Mouse (Mus musculus) liver, embryonic 16.5 days (tissue): ENCODE results near the gene Spag4. TPM values are rescaled to one million over a fixed set of nuclear protein-coding genes. Genes with fewer than 3 reads are reported as not detected.
"Not testable (repeated sequence)": the region's sequence is repeated elsewhere in the genome, so short reads cannot be mapped to it uniquely, and the experiment has no call there.

Source experiments
- ATAC-seq: fragments of 200-750 bp; cut with Nextera tagmentation; 2 replicates; pipeline ENCODE4 v1.8.0; 2017; ENCODE audit warnings: low read depth, mild to moderate bottlenecking, moderate number of reproducible peaks, moderate library complexity
- H3K27ac ChIP-seq: fragments of 300-500 bp; sonication (generic); 2 replicates; pipeline ENCODE4 v1.5.1; 2014; ENCODE audit warnings: mild to moderate bottlenecking, low read length
- H3K27me3 ChIP-seq: fragments of 300-500 bp; sonication (generic); 2 replicates; pipeline ENCODE4 v1.6.1; 2014; ENCODE audit warnings: low read depth, low read length, mixed read lengths; ENCODE audit not compliant: control insufficient read depth, insufficient read depth
- H3K36me3 ChIP-seq: fragments of 300-500 bp; sonication (generic); 2 replicates; pipeline ENCODE4 v1.6.1; 2014; ENCODE audit warnings: mild to moderate bottlenecking; ENCODE audit not compliant: control insufficient read depth, insufficient read depth
- H3K4me1 ChIP-seq: fragments of 300-500 bp; sonication (generic); 2 replicates; pipeline ENCODE4 v1.6.1; 2014; ENCODE audit warnings: low read depth, low read length, mixed read lengths; ENCODE audit not compliant: control insufficient read depth
- H3K4me2 ChIP-seq: fragments of 300-500 bp; sonication (generic); 2 replicates; pipeline ENCODE4 v1.6.1; 2014; ENCODE audit warnings: low read depth, low read length, mixed read lengths
- H3K4me3 ChIP-seq: fragments of 300-500 bp; sonication (generic); 2 replicates; pipeline ENCODE4 v1.5.1; 2014; ENCODE audit warnings: low read depth, mild to moderate bottlenecking, low read length
- H3K9ac ChIP-seq: fragments of 300-500 bp; sonication (generic); 2 replicates; pipeline ENCODE4 v1.6.1; 2014; ENCODE audit warnings: low read depth, low read length
- H3K9me3 ChIP-seq: fragments of 300-500 bp; sonication (generic); replicated peaks from 2 replicates; pipeline ENCODE4 v1.6.1; 2016; ENCODE audit warnings: low read length; ENCODE audit not compliant: control insufficient read depth
- WGBS: fragments of 180-500 bp; shearing (Covaris S2); extraction: QIAGEN DNeasy Blood & Tissue Kit; methylation state at CpG from one replicate; pipeline ENCODE4 v1.1.7; 2014; ENCODE audit not compliant: insufficient replicate concordance; 5-methylcytosine and 5-hydroxymethylcytosine counted together
- polyA plus RNA-seq: library from polyadenylated mRNA; unstranded; fragments of >200 nt; fragmentation: Nextera tagmentation; extraction: Ambion mirVana; gene quantifications from 2 replicates; pipeline ENCODE4 v1.2.1, GENCODE M21; 2015

Gene Spag4
- polyA plus RNA-seq, 1 experiment from 2014 or later = 0.72 TPM

DNA sequence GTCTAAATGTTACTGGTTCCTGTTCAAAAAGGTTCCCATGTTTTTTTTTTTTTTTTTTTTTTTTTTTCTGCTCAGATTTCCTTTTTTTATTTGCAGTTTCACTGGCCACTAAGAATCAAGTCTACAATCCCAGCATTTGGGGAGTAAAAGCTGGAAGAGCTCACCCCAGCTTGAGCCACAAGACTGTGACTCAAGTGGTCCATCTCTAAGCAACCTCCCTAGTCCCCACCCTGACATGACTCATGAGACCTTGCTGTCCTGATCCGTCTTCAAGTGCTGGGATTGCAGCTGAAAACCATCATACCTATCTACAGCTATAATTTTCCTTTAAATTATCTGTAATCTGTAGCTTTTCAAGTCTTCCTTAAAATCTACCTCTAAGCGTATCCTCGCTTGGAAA lies 19.6 kb downstream of the Spag4 start:
- H3K27ac ChIP-seq = no peak overlapping the region
- WGBS = 77% methylated on average over 3 of the region's 3 CpGs
- no peak for ATAC-seq

DNA sequence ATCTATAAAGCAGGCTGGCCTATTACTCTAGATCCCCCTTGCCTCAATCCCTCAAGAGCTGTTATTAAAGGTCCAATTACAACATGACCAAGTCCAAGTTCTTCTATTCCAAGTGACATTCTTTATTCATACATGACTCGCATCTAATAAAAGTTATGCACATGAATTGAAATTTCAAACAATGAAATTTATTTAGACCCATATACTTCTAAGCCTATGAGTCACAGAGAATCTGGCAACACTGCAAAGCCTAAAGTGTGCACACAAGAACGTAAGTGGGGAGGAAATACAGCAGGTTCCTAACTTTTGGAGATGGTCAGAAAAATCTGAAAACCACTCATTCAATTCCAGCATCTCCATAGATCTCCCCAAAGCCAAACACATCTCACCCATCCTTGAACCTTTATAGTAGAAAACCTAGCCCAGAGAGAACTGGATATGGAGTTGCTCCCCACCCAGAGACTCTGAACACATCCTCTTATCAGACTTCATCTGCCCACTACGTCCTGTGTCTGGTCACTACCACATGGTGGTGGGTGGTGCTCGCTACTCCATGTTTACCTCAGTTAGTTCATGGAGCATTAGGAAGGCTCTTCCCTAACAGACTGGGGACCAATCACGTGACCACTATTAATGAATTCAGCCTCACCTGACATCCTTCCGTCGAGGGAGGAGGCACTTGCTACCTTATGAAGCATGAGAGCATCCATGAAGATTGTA lies 22.6 kb downstream of the Spag4 start:
- Histone ChIP-seq H3K36me3 (peaks cover 5% of the 10 kb centered on the region; the same call in 1 of the 2 replicates), H3K27me3 (no peaks in the 10 kb centered on the region), H3K4me1 (peaks cover 6% of the 10 kb centered on the region; the same call in 1 of the 2 replicates), H3K9me3 (no peaks in the 10 kb centered on the region), H3K4me3 (no peak overlapping the region), H3K27ac (no peak overlapping the region), H3K4me2 (no peak overlapping the region), H3K9ac (no peak overlapping the region)
- WGBS = 68% methylated on average over 7 of the region's 7 CpGs
- ATAC-seq = no peak

More for the DNA sequence above, 19.6 kb downstream of the Spag4 start:
- Histone ChIP-seq H3K4me1 (peaks cover 6% of the 10 kb centered on the region; the same call in 1 of the 2 replicates), H3K4me2 (no peak overlapping the region), H3K27me3 (no peaks in the 10 kb centered on the region), H3K36me3 (peaks cover under 1% of the 10 kb centered on the region; the same call in 1 of the 2 replicates), H3K9ac (no peak overlapping the region), H3K9me3 (no peaks in the 10 kb centered on the region), H3K4me3 (no peak overlapping the region)

DNA sequence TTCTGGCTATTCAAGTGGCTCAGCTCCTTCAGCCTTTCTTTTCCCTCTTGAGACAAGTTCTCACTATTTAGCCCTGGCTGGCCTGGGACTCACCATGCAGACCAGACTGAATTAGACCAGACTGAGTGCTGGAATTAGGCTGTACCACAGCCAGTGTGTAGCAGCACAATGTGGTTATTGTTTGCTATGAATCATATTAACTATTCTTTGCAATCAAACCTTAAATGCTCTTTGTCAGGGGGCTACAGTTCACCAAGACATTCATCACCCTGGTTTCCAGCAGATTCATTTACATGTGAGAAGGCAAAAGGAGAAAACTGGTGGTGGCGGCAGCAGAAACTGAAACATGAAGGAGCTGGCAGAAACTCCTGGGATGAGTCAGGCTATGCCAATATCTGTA lies 24.8 kb downstream of the Spag4 start:
- H3K4me3 ChIP-seq = no peak overlapping the region
- H3K4me1 ChIP-seq = no peaks in the 10 kb centered on the region
- no peaks in the 10 kb centered on the region for H3K27me3 ChIP-seq
- H3K36me3 ChIP-seq = peaks cover 8% of the 10 kb centered on the region
- H3K27ac ChIP-seq = no peak overlapping the region
- H3K4me2 ChIP-seq = no peak overlapping the region
- H3K9ac ChIP-seq = no peak overlapping the region
- WGBS = 88% methylated on average over 1 of the region's 1 CpGs
- no peaks in the 10 kb centered on the region for H3K9me3 ChIP-seq
- no peak for ATAC-seq

DNA sequence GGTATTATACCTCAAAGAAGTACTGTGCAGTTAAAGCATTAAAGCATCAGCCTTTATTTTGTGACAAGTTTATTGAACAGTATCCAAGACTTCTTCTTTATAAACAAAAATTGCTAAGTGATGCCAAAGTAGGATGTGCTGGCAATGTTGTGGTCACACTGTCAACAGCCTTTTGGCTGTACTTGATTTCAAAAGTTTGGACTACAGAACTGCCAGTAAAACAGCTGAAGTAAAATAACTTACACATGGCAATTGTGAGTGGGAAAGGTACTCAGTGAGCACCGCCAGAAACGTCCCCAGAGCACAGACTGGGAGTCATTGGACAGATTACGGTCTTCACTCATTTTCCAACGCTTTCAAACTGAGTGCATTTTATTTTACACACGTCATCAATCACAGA lies 27.0 kb downstream of the Spag4 start:
- H3K36me3 ChIP-seq = peaks cover 27% of the 10 kb centered on the region
- 79% methylated on average over 5 of the region's 5 CpGs for WGBS
- no peaks in the 10 kb centered on the region for H3K9me3 ChIP-seq
- no peak overlapping the region for H3K9ac ChIP-seq
- no peak overlapping the region for H3K27ac ChIP-seq
- H3K27me3 ChIP-seq = no peaks in the 10 kb centered on the region
- H3K4me1 ChIP-seq = no peaks in the 10 kb centered on the region
- no peak overlapping the region for H3K4me2 ChIP-seq
- ATAC-seq = no peak
- no peak overlapping the region for H3K4me3 ChIP-seq

DNA sequence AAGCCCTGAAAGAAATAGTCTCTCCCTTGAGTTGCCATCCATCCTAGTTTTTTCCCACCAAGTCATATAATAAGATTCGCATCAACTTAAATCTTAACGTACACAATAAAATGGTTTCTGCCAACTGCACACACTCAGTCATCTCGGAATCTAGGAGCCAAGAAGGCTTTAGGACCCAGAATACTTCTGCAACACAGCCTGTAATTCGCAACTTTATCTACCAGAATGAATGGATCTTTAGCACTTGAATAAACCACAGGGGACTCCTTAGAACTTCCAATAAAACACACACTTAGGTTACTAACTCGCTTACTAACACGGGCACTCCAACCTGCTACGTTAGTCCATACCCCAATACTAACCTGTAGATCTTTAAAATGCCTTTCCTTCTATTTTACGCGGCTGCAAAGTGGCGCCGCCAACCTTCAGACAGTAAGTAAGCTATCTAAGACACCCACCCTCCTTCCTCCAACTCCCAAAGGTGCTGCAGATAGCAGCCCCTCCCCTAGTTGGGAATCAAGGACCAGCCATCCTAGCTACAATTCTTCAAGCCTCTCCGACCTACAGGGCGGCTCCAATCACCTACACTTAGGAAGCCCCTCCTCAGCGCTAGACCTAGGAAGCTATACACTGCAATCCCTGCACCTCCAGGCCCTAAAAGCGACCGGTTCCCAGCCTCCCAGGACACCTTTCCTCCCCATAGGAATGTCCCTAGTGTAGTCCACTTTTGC lies 45.8 kb downstream of the Spag4 start:
- WGBS = 1% methylated on average over 16 of the region's 16 CpGs

DNA sequence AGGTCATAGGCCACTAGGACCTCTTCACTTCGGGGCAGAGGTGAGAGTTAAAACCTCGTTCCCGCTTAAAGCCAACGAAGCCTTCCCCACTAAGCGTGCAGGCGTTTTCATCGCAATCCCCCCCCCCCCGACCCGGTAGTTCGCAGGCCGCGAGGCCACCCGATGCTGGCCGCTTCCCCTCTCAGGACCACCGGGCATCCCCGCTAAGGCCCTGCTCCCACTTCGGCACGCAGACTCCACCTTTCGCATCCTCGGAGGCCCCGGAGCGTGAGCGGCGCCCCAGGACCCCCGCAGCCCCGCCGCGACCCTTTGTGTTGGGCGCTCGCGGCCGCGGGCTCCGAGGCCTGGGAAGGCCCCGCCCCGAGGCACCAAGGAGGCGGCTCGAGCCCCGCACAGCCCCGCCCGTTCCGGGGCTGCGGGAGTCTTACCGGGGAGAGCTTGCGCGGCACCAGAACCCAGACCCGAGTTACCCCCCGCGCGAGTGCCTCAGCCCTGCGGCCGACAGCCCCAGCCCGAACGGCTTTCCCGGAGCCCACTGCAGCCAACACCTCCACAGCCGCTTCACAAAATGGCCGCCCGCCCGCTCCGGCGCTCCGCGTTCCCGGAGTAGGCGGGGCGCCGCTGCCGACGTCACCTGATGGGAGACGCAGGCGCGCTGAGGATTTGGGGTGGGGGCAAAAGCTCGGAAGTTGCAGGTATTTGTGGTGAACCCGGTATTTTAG lies 46.5 kb downstream of the Spag4 start, which contains the start of the genes Cpne1 and Rbm12:
Gene Cpne1, minus strand, starts transcription at position 608 of the 722 bp plus-strand sequence.
Gene Rbm12, minus strand, starts transcription at position 621 of the 722 bp plus-strand sequence.
- H3K36me3 ChIP-seq = peaks cover 2% of the 10 kb centered on the region; the same call in 1 of the 2 replicates
- peak within 1 kb of the TSS; percentile 72 for H3K27ac ChIP-seq
- peak within 1 kb of the TSS; percentile 88 for H3K4me3 ChIP-seq
- WGBS = under 1% methylated on average over 73 of the region's 74 CpGs
- peaks cover 11% of the 10 kb centered on the region for H3K4me1 ChIP-seq
- peak within 1 kb of the TSS; percentile 84 for H3K4me2 ChIP-seq
- peak within 1 kb of the TSS; percentile 80 for H3K9ac ChIP-seq
- peak; percentile 92 for ATAC-seq
- H3K27me3 ChIP-seq = no peaks in the 10 kb centered on the region
- no peaks in the 10 kb centered on the region for H3K9me3 ChIP-seq

More for the DNA sequence above, 45.8 kb downstream of the Spag4 start:
- Histone ChIP-seq H3K4me2 (peak overlapping the region; percentile 84), H3K36me3 (peaks cover 2% of the 10 kb centered on the region; the same call in 1 of the 2 replicates), H3K9ac (peak overlapping the region; percentile 80), H3K27me3 (no peaks in the 10 kb centered on the region), H3K27ac (peak overlapping the region; percentile 72), H3K4me3 (peak overlapping the region; percentile 88), H3K9me3 (no peaks in the 10 kb centered on the region), H3K4me1 (peaks cover 11% of the 10 kb centered on the region)
- ATAC-seq = peak; percentile 57

DNA sequence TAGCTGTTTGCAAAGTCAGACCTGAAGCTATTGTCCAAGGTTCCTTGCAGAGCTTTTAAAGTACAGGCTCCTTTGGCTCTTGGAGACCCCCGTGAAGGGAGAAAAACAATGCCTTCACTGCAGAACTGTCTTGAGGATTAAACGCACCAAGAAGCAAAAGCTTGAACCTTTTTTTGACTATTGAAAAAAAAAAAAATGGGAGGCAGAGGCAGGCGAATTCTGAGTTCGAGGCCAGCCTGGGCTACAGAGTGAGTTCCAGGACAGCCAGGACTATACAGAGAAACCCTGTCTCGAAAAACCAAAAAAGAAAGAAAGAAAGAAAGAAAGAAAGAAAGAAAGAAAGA lies 47.1 kb downstream of the Spag4 start:
- peak overlapping the region; percentile 80 for H3K9ac ChIP-seq
- not testable (repeated sequence) for H3K9me3 ChIP-seq, H3K27me3 ChIP-seq, H3K36me3 ChIP-seq, ATAC-seq
- H3K27ac ChIP-seq = peak overlapping the region; percentile 72
- H3K4me3 ChIP-seq = peak overlapping the region; percentile 88
- H3K4me2 ChIP-seq = peak overlapping the region; percentile 81
- H3K4me1 ChIP-seq = peaks cover 11% of the 10 kb centered on the region
- 14% methylated on average over 5 of the region's 5 CpGs for WGBS

DNA sequence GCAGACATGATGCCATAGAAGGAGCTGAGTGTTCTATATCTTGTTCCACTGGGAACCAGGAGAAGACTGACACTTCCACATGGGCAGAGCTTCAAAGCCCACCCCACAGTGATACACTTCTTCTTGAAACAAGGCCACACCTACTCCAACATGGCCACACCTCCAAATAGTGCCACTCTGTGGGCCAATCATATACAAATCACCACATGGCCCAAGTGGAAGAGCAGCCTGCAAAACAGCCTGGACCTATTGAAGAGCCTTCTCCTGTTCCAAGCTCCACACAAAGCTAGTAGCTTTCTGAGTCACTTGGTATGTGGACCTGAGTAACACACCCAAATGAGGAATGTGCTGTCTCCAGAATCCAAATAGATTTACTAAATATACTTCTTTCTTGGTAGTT lies 54.6 kb downstream of the Spag4 start:
- Histone ChIP-seq H3K27me3 (no peaks in the 10 kb centered on the region), H3K9ac (no peak overlapping the region), H3K4me2 (no peak overlapping the region), H3K9me3 (no peaks in the 10 kb centered on the region), H3K27ac (no peak overlapping the region), H3K36me3 (peaks cover 4% of the 10 kb centered on the region; the same call in 1 of the 2 replicates), H3K4me1 (no peaks in the 10 kb centered on the region), H3K4me3 (no peak overlapping the region)
- no peak for ATAC-seq
